Mouse (Mus musculus) mature B cell (primary cell): Measurements from ENCODE around the gene Bid.
"Not testable (repeated sequence)": the region's sequence is repeated elsewhere in the genome, so short reads cannot be mapped to it uniquely, and the experiment has no call there.

ENCODE experiments used
- in situ Hi-C: fragments of 300-500 bp; cut with MboI; formaldehyde crosslinking; loops from 2 replicates; pipeline ENCODE4 v1.14.3; 2019

Gene Bid

DNA sequence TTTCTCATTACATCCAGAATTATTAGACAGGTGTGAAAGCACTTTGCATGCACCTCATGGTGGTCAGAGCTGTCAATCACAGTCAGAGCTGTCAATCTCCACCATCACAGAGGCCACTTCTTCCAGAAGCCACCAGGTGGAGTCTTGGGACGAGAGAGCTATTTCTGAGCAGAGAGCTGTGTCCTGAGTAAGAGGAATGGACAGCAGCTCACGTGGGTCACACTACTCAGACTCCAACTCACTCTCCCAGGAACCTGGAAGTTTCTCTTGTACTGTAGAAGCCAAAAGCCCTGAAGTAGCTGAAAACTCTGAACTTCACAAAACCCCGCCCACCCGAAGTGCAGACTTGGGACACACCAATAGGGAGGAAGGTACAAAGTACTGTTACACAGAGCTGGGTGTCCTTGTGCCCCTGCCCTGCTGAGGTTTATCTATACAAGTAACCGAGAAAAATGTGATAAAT, 13.2 kb downstream of the Bid start:
- in situ Hi-C loops, result no loop called here

GRCm38 (mm10) chr6:120901776-120902645, 14.6 kb downstream of the Bid start:
- in situ Hi-C loops, result no loop called here

DNA sequence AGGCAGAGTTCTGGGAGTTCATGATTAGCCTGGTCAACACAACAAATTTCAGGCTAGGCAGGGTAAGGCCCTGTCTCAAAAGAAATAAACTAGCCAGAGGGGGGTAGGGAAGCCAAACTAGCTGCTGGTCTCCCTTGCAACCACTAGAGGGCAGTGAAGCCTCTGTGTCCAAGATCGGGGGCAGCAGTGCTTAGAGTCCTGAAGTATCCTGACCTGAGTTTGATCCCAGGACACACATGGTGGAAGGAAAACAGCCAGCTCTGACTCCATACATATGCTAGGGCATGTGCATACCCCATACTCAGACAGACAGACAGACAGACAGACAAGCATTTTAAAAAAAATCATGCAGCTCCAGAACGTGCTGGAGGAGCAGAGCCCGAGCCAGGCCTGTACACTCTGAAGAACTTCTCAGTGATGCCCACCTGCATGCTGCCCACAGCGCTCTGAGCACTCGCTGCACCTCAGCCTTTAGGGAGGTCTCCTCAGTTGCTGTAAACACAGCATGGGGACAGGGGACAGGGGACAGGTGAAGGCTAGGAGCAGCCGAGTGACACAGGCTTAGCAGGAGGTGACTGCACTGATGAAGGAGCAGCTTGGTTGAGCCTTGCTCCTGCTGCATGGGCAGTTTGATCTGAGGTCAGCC, 18.3 kb downstream of the Bid start:
- in situ Hi-C loops, result no loop called here

DNA sequence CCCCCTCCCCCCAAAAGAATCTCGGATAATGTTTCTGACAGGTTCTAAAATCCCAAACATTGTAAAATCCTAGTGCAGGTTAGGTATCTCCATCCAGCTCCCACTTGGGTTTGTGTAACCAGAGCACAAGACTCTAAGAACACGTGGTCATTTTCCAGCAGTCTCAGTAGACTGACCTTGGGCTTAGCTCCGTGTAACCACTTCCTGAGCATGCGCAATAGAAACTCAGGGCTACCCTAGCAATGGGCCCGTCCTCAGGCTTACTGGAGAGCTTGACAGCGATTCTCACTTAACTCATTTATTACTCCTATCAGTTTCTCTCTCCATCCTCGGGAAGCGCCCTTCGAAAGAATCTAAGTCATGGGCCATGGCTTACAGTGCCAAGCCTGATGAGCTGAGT, 22.1 kb downstream of the Bid start:
- in situ Hi-C loops, result no loop called here

- in situ Hi-C loops, result no loop called here
Measured at GRCm38 (mm10) chr6:120894089-120894488, 22.6 kb downstream of the Bid start.

DNA sequence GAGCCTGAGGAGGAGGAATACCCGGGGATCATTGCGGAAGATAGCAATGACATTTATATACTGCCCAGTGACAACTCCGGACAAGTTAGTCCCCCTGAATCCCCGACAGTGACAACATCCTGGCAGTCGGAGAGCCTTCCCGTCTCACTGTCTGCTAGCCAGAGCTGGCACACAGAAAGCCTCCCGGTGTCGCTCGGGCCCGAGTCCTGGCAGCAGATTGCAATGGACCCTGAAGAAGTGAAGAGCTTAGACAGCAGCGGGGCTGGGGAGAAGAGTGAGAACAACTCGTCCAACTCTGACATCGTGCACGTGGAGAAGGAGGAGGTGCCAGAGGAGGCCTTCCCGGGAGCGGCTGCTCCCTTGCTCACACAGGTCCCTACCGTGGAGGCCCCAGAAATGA, 30.0 kb downstream of the Bid start:
- in situ Hi-C loops, result no loop called here

DNA sequence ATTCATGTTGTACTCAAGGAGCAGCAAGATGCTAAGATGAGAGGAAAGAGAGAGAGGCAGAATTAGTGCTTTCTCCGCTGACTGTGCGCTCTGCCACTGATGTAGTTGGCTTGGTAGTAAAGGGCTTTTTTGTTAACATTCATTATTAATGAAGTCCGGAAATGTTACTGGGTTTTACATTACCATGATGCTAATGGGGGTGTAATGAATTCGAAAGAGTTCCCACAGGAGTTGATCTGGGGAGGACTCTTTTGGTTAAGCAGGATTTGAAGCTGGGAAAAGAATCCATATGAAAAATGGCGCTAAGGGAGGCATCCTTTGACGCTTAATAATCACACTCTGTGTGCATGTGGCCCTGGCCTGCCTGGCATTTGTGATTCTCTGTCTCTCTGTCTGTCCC, 32.2 kb downstream of the Bid start:
- in situ Hi-C loops, result no loop called here

DNA sequence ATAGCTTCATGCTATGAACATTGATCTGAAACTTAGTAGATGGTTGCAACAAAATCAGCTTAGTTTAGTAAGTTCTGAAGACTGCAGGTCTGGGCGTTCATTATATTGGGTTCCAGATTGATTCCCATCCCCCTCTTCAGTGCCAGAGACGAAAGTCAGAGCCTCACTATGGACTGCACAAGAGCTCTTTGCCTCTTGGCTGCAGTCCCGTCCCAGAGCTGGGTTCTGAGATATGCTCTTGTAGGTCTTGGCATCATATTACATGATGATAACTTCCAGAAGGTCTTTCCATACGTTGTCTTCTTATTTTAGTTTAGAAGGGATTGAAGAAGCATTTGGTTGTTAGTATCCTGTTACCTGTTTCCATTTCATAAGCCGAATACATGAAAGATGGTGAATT, 37.6 kb downstream of the Bid start:
- in situ Hi-C loops, result no loop called here

DNA sequence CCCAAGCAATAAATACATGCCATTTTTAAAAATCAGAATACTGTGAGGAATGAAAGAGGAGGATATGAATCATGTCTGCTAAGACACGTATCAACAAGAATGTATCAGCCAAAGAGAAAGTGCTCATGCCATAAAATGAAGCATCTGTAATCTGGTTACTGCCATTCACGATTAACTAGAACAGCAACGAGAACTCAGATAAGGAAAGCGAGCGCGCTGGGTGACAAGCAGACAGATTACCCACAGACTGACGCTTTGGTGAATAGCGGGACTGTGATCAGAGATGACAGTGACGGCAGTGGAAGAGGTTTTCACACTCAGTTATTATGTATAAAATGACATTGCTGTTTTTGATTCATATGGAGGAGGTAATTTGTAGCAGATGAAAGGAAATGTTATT, 42.8 kb downstream of the Bid start:
- in situ Hi-C loops, result no loop called here

GRCm38 (mm10) chr6:120871286-120871685, 45.4 kb downstream of the Bid start:
- in situ Hi-C loops, result no loop called here

- in situ Hi-C loops, result no loop called here
Measured at GRCm38 (mm10) chr6:120868824-120869223, 47.8 kb downstream of the Bid start.

GRCm38 (mm10) chr6:120866051-120866814, 50.4 kb downstream of the Bid start:
- in situ Hi-C loops, result no loop called here

DNA sequence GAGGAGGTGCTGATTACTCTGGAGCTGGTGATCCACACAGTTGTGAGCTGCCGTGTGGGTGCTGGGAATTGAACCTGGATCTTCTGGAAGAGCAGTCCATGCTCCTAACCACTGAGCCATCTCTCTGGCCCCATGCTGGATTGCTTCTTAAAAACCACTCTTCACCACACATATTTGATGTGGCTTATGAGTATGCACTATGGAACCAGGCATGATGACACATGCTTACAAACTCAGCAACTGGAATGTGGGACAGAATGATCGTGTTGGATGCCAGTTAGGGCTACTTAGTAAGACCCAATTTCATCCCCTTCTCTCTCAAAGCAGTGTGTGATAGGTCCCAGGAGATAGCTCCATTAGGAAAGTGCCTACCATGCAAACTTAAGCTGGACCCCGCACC, 56.6 kb downstream of the Bid start:
- in situ Hi-C loops, result no loop called here

GRCm38 (mm10) chr6:120858217-120858711, 58.4 kb downstream of the Bid start:
- in situ Hi-C loops, result no loop called here

GRCm38 (mm10) chr6:120854413-120854812, 62.2 kb downstream of the Bid start:
- in situ Hi-C loops, result no loop called here

- in situ Hi-C loops, result not testable (repeated sequence)
Measured at GRCm38 (mm10) chr6:120850720-120851119, 65.9 kb downstream of the Bid start.
